Mouse (Mus musculus): ENCODE measurements around the gene Ccdc158.

GRCm38 (mm10) chr5:92612756-92613155 is 62.3 kb downstream of the Ccdc158 start:
- TF ChIP-seq POLR2A (IDR thresholded peaks at IDR 0.05; ENCODE audit: low read depth, low read length) (no peak), CTCF (conservative IDR thresholded peaks at IDR 0.05; ENCODE audit: insufficient read depth, insufficient read length, low read depth, low read length) (no peak)

Data from kidney, adult 2 months (tissue).